Mouse (Mus musculus): ENCODE results near the gene Oxa1l. TPM values are rescaled to one million over a fixed set of nuclear protein-coding genes. Genes with fewer than 3 reads are reported as not detected.

Gene Oxa1l
- polyA plus RNA-seq, 1 experiment from 2014 or later: 47.9 TPM

DNA sequence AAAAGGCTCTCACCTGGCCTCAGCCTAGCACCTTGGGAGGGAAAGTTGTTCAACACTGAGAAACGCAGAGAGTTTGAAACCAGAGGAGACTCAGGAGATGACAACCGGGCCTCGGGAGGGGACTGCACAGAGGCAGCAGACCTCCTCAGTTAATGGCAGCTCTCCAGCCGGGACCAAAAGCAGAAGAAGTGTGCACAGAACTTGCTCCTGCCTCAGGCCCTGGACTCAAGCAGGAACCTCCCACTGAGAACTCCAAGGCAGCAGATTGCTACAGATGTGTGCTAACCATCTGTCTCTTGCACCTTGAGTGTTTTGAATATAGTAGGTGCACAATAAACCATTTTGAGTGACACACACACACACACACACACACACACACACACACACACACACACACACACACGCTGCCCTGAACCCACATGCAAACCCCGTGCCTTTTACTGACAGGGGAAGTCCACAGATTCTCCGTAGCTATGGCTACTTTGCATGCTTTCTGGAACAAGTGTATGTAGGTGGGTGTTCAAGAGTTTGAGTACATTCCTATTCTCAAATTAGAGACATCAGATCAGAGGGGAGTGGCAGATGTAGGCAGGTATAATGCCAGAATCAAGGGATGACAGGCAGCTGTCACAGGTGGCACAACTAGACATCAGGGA lies 37.4 kb downstream of the Oxa1l start:
- H3K9ac ChIP-seq (replicated peaks): no peak overlapping the region
- ATAC-seq (replicated peaks): no peak
- 86% methylated on average over 7 of the region's 7 CpGs for WGBS

DNA sequence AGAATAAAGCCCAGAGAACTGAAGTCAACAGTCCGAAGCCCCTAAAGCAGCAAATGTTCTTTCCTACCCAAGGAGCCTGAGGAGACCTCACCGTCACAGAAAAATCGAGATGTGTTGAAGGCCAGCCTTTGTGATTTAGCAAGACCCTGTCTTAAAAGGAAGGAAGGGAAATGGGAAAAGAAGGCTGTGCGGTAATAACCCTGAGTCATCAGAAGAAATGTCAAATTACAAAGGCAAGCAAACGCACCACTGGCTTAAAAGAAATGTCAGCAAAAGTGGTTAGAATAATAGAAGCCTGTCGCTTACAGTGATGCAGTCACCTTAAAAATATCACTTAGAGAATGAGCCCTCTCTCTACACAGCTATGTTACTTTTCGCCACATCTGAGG lies 37.9 kb downstream of the Oxa1l start:
- WGBS: 79% methylated on average over 7 of the region's 7 CpGs
- ATAC-seq (replicated peaks): no peak

More for the DNA sequence above, 37.4 kb downstream of the Oxa1l start:
- Histone ChIP-seq H3K4me1 (no peaks in the 10 kb centered on the region), H3K27me3 (no peaks in the 10 kb centered on the region), H3K4me2 (replicated peaks) (no peak overlapping the region), H3K9me3 (no peaks in the 10 kb centered on the region), H3K36me3 (no peaks in the 10 kb centered on the region), H3K27ac (replicated peaks) (no peak overlapping the region), H3K4me3 (no peak overlapping the region)

DNA sequence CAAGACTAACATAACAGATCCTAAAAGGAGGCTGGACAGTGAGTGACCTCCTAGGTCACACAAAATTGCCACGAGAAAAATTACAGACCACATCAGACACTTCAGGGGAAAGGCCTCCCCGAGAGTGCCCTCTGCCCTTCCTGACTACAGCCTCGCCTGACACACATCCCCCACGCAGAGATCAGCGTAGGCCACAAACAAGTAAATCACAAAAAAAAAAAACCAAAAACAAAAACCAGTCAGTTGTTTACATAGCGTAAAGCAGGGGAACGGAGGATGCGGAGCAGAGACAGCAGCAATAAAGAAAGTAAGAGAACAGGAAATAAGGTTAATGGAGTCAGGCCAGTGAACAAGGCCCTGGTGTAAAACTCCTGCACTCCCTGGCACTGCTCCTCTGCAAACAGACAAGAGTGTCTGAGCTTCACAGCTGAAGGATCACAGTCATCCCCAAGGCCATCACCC lies 38.3 kb downstream of the Oxa1l start:
- Histone ChIP-seq H3K27me3 (no peaks in the 10 kb centered on the region), H3K36me3 (no peaks in the 10 kb centered on the region), H3K4me1 (no peaks in the 10 kb centered on the region), H3K27ac (replicated peaks) (no peak overlapping the region), H3K4me2 (replicated peaks) (no peak overlapping the region), H3K4me3 (no peak overlapping the region), H3K9me3 (no peaks in the 10 kb centered on the region), H3K9ac (replicated peaks) (no peak overlapping the region)
- no peak for ATAC-seq (replicated peaks)
- 74% methylated on average over 8 of the region's 8 CpGs for WGBS

More for the DNA sequence above, 37.9 kb downstream of the Oxa1l start:
- no peak overlapping the region for H3K4me2 ChIP-seq (replicated peaks)
- no peaks in the 10 kb centered on the region for H3K9me3 ChIP-seq
- H3K36me3 ChIP-seq: no peaks in the 10 kb centered on the region
- H3K27me3 ChIP-seq: no peaks in the 10 kb centered on the region
- H3K4me3 ChIP-seq: no peak overlapping the region
- H3K27ac ChIP-seq (replicated peaks): no peak overlapping the region
- H3K9ac ChIP-seq (replicated peaks): no peak overlapping the region
- H3K4me1 ChIP-seq: no peaks in the 10 kb centered on the region

- WGBS: 76% methylated on average over 3 of the region's 3 CpGs
- Histone ChIP-seq H3K4me3 (no peak overlapping the region), H3K27ac (replicated peaks) (no peak overlapping the region), H3K9ac (replicated peaks) (no peak overlapping the region), H3K27me3 (no peaks in the 10 kb centered on the region), H3K9me3 (no peaks in the 10 kb centered on the region), H3K4me2 (replicated peaks) (no peak overlapping the region), H3K4me1 (no peaks in the 10 kb centered on the region), H3K36me3 (no peaks in the 10 kb centered on the region)
- ATAC-seq (replicated peaks): no peak
Observed at GRCm38 (mm10) chr14:54401723-54402122, 41.1 kb downstream of the Oxa1l start.

DNA sequence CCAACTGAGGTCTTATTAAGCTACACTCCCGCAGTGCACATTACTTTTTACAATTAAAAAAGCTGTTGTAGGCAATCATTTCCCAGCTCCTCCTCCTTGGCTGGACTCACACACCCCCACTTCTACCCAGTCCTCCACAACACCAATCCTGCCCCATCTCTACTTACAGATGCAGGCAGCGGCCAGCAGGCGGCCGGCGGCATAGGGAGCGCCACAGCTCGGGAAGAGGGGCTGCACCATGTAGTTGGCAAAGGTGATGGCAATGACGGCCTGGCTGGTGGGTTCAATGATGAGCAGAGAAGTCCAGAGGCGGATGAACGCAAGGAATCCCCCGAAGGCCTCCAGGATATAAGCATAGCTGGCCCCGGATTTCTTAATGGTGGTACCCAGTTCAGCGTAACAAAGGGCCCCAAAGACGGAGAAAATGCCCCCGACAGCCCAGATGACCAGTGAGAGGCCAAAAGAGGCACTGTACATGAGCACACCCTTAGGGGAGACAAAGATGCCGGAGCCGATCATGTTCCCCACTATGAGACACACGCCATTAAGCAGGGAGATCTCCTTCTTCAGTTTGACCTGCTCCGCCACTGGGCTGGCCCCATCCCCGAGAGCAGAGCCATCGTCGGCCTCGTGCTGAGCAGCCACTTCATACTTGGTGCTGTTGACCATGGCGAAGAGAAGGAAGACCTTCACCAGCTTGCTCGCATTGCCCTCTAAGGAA lies 47.9 kb downstream of the Oxa1l start:
- H3K27me3 ChIP-seq: no peaks in the 10 kb centered on the region
- H3K4me2 ChIP-seq (replicated peaks): no peak overlapping the region
- 76% methylated on average over 25 of the region's 25 CpGs for WGBS

GRCm38 (mm10) chr14:54409057-54409645 lies 48.5 kb downstream of the Oxa1l start:
- Histone ChIP-seq H3K4me3 (no peak overlapping the region), H3K4me1 (no peaks in the 10 kb centered on the region; the same call in 1 of the 2 replicates), H3K9ac (replicated peaks) (no peak overlapping the region), H3K4me2 (replicated peaks) (no peak overlapping the region), H3K27ac (replicated peaks) (no peak overlapping the region), H3K36me3 (no peaks in the 10 kb centered on the region), H3K27me3 (no peaks in the 10 kb centered on the region), H3K9me3 (no peaks in the 10 kb centered on the region)
- 80% methylated on average over 7 of the region's 7 CpGs for WGBS
- ATAC-seq (replicated peaks): no peak

More for the DNA sequence above, 47.9 kb downstream of the Oxa1l start:
- H3K4me3 ChIP-seq: no peak overlapping the region
- no peak for ATAC-seq (replicated peaks)
- no peaks in the 10 kb centered on the region for H3K36me3 ChIP-seq
- H3K9ac ChIP-seq (replicated peaks): no peak overlapping the region
- H3K9me3 ChIP-seq: no peaks in the 10 kb centered on the region
- no peaks in the 10 kb centered on the region; the same call in 1 of the 2 replicates for H3K4me1 ChIP-seq
- H3K27ac ChIP-seq (replicated peaks): no peak overlapping the region

DNA sequence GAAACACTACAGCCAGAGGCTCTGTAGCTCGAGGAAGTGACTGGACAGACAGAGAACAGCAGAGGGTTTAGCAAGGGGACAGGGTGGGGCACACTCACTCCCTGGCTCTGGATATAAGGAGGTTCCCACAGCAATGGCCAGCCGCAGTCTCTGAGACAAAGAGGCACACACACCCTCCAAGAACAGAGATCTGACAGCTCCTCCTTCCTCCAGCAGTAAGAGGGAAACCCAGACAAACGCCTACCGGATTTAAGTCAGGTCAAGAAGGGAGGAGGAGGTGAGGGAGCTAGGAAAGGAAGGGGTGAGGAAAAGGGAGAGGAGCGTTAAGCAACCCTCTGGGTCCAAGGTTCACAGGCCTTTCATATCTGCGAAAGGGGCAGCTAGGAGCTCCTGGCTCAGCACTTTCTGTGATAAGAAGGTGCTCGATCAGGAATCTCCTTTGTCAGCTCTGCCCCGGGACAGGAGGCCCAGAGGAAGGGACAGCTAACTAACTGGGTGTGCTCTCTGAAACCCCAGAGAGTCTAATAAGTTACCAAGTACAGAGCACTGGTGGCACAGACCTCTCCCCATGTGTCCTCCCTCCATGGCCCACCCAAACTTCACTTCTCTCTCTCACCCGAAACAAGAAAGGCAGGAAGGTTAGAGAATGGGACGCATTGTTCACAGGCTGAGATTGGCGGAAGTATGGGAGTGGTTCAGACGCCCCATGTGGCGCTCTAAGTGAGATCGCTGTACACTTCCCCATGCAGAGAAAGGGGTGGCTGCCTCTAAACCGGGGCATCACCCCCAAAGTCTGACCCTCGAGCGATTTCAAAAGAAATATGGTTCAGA lies 49.6 kb downstream of the Oxa1l start:
- Histone ChIP-seq H3K9me3 (no peaks in the 10 kb centered on the region), H3K4me3 (no peak overlapping the region), H3K9ac (replicated peaks) (no peak overlapping the region), H3K4me2 (replicated peaks) (no peak overlapping the region), H3K27ac (replicated peaks) (peak overlapping the region; percentile 17), H3K27me3 (no peaks in the 10 kb centered on the region), H3K36me3 (no peaks in the 10 kb centered on the region), H3K4me1 (no peaks in the 10 kb centered on the region; the same call in 1 of the 2 replicates)
- ATAC-seq (replicated peaks): no peak
- 39% methylated on average over 17 of the region's 17 CpGs for WGBS

- H3K9ac ChIP-seq (replicated peaks): no peak overlapping the region
- H3K9me3 ChIP-seq: no peaks in the 10 kb centered on the region
- no peak overlapping the region for H3K4me3 ChIP-seq
- no peak overlapping the region for H3K4me2 ChIP-seq (replicated peaks)
- no peaks in the 10 kb centered on the region for H3K27me3 ChIP-seq
- H3K4me1 ChIP-seq: no peaks in the 10 kb centered on the region; the same call in 1 of the 2 replicates
- ATAC-seq (replicated peaks): no peak
- WGBS: 37% methylated on average over 9 of the region's 9 CpGs
- H3K27ac ChIP-seq (replicated peaks): no peak overlapping the region
- H3K36me3 ChIP-seq: no peaks in the 10 kb centered on the region
Observed at GRCm38 (mm10) chr14:54412000-54412576, 51.5 kb downstream of the Oxa1l start.

DNA sequence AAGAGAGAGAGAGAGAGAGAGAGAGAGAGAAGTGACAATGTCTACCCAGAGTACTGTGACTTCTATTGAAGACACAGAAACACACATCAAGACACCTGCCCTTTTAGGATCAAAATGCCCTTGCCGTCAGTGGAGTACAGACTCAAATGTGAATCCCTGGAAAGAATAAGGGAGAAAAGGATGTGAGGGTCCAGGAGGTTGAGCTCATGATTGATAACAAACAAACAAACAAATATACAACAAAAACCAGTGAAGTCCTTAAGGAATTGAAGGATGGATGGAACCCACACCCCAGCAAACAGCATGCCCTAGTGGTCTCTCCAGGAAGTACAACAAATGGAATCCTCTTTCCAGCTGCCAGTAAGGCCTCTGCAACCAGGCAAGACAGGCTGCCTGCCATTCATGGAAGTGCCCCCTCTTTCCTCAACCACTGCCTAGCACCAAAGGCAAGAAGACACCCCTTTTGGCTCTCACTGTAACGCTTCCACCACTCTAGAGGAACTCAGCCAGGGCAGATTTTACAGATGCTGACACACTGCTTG lies 52.1 kb downstream of the Oxa1l start:
- H3K4me2 ChIP-seq (replicated peaks): no peak overlapping the region
- no peak overlapping the region for H3K4me3 ChIP-seq
- 21% methylated on average over 2 of the region's 2 CpGs for WGBS
- H3K36me3 ChIP-seq: no peaks in the 10 kb centered on the region
- H3K27ac ChIP-seq (replicated peaks): no peak overlapping the region; the same call in 1 of the 2 replicates
- no peaks in the 10 kb centered on the region for H3K9me3 ChIP-seq
- H3K27me3 ChIP-seq: peaks cover 4% of the 10 kb centered on the region; the same call in 1 of the 2 replicates
- no peaks in the 10 kb centered on the region; the same call in 1 of the 2 replicates for H3K4me1 ChIP-seq
- no peak overlapping the region for H3K9ac ChIP-seq (replicated peaks)
- ATAC-seq (replicated peaks): no peak

DNA sequence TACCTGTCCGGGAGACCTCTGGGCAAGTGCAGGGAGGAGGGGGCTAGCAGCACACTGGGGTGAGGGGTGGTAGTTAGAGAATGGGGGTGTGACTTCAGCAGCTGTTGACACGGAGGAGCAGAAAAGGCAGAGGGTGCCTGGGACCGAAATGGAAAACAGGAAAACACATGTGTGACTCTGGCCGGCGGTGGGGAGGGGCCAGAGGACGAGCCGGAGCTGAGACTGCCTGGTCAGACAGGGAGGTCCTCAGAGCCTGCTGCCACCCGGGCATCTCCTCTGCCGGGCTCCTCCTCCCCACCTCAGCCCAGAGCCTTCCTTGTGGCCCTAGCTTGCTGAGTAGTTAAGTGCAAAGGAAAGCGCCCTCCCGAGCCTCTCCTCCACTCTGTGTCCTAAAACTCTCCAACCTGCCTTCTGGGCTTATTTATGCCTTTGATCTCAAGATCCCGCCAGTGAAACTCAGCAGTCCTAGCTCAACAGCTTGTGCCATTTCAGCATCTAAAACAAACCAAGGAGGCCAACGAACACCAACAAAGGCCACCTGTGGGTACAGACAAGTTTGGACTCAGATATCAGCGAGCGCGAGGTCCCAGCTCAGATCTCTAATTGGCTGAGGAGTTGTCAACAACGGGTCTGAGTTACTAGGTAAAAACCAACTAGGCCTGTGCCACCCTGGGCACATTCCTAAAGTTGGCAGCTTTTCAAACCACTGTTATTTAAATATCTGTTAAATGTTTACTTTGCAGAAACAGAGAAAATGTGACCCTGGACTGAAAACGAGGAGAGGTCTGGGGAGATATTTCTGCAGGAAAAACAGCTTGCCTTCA lies 53.5 kb downstream of the Oxa1l start:
- Histone ChIP-seq H3K9me3 (no peaks in the 10 kb centered on the region), H3K27me3 (peaks cover 4% of the 10 kb centered on the region; the same call in 1 of the 2 replicates), H3K27ac (replicated peaks) (no peak overlapping the region), H3K9ac (replicated peaks) (no peak overlapping the region), H3K4me3 (no peak overlapping the region), H3K4me2 (replicated peaks) (no peak overlapping the region), H3K36me3 (no peaks in the 10 kb centered on the region), H3K4me1 (no peaks in the 10 kb centered on the region; the same call in 1 of the 2 replicates)
- no peak for ATAC-seq (replicated peaks)
- WGBS: 11% methylated on average over 18 of the region's 18 CpGs
